In genomic region chr12:98736951-98737800, GRCm38 (mm10) we compare ENCODE assay signal across 7 mouse cellular contexts. TPM values are rescaled to one million over a fixed set of nuclear protein-coding genes. Genes with fewer than 3 reads are reported as not detected.
A peak's percentile ranks its signal among the peaks of the same experiment; 100 is the strongest.
DNase-seq lines count a peak whose midpoint lies in the region; ATAC-seq lines count a peak whose summit lies in the region.

TSS of gene Ptpn21 (minus strand) at chr12:98737405.

- no peaks in the 10 kb centered on the region for H3K36me3 ChIP-seq in forebrain, embryonic 14.5 days (ENCODE audit: control insufficient read depth, insufficient read depth, low read length)
- no peaks in the 10 kb centered on the region for H3K36me3 ChIP-seq in limb, embryonic 10.5 days
- H3K36me3 ChIP-seq in midbrain, embryonic 12.5 days = 0 out of 2 replicates have a peak, but pooled peaks cover 3% of the 10 kb centered on the region

- peak; percentile 83 for DNase-seq in NIH3T3 (ENCODE audit: low read depth)
- peak in 1 of 2 experiments; percentile 34 for DNase-seq in adrenal gland, postnatal 4 days (ENCODE audit: low spot score in 2 of 2)
- DNase-seq in forebrain, embryonic 14.5 days (ENCODE audit: low spot score) = peak; percentile 67
- DNase-seq in heart, postnatal 25 days (ENCODE audit: low spot score) = peak; percentile 62
- DNase-seq in limb, embryonic 10.5 days (ENCODE audit: low spot score) = peak; percentile 74
- DNase-seq in urinary bladder, postnatal 25 days (ENCODE audit: low spot score) = peak; percentile 71

- peaks cover 11% of the 10 kb centered on the region for H3K4me1 ChIP-seq in forebrain, embryonic 14.5 days (ENCODE audit: control insufficient read depth, insufficient read depth, low read length)
- peaks cover 28% of the 10 kb centered on the region for H3K4me1 ChIP-seq in limb, embryonic 10.5 days
- H3K4me1 ChIP-seq in midbrain, embryonic 12.5 days = peaks cover 30% of the 10 kb centered on the region

- peak; percentile 56 for ATAC-seq in forebrain, embryonic 14.5 days
- peak; percentile 63 for ATAC-seq in midbrain, embryonic 12.5 days (ENCODE audit: low FRiP score, low read depth)

- peak within 1 kb of the TSS; percentile 80 for H3K4me3 ChIP-seq in forebrain, embryonic 14.5 days (ENCODE audit: low read depth, low read length)
- peak within 1 kb of the TSS; percentile 86 for H3K4me3 ChIP-seq in limb, embryonic 10.5 days
- H3K4me3 ChIP-seq in midbrain, embryonic 12.5 days = peak within 1 kb of the TSS; percentile 92

- H3K27me3 ChIP-seq in forebrain, embryonic 14.5 days (replicated peaks; ENCODE audit: control insufficient read depth, insufficient read depth, low read length) = no peaks in the 10 kb centered on the region
- H3K27me3 ChIP-seq in limb, embryonic 10.5 days (ENCODE audit: low read depth, poor library complexity, severe bottlenecking) = peaks cover 36% of the 10 kb centered on the region
- peaks cover 10% of the 10 kb centered on the region for H3K27me3 ChIP-seq in midbrain, embryonic 12.5 days

- under 1% methylated on average over 74 of the region's 75 CpGs for WGBS in forebrain, embryonic 14.5 days
- under 1% methylated on average over 75 of the region's 75 CpGs for WGBS in limb, embryonic 10.5 days
- WGBS in midbrain, embryonic 12.5 days = under 1% methylated on average over 74 of the region's 75 CpGs

- H3K9me3 ChIP-seq in forebrain, embryonic 14.5 days (replicated peaks; ENCODE audit: control insufficient read depth, low read length) = no peaks in the 10 kb centered on the region
- H3K9me3 ChIP-seq in limb, embryonic 10.5 days (replicated peaks) = no peaks in the 10 kb centered on the region
- H3K9me3 ChIP-seq in midbrain, embryonic 12.5 days = no peaks in the 10 kb centered on the region

- peak within 1 kb of the TSS; percentile 83 for H3K9ac ChIP-seq in forebrain, embryonic 14.5 days (ENCODE audit: low read length)
- peak within 1 kb of the TSS; percentile 88 for H3K9ac ChIP-seq in midbrain, embryonic 12.5 days (replicated peaks)

- H3K4me2 ChIP-seq in forebrain, embryonic 14.5 days (ENCODE audit: low read length) = peak within 1 kb of the TSS; percentile 90
- H3K4me2 ChIP-seq in midbrain, embryonic 12.5 days (replicated peaks) = peak within 1 kb of the TSS; percentile 77

- intact Hi-C loops in heart, postnatal 25 days (cut with DNase I) = no loop called here

- peak within 1 kb of the TSS; percentile 3; the same call in 1 of the 2 replicates for H3K27ac ChIP-seq in forebrain, embryonic 14.5 days (ENCODE audit: low read depth, low read length)
- H3K27ac ChIP-seq in limb, embryonic 10.5 days = peak within 1 kb of the TSS; percentile 92
- H3K27ac ChIP-seq in midbrain, embryonic 12.5 days (replicated peaks) = peak within 1 kb of the TSS; percentile 42

RNA-seq across cellular contexts. Expression of gene Ptpn21, which starts in this region (rescaled TPM):
- total RNA-seq in adrenal gland, postnatal 4 days (2021) = 10 to 100 TPM; 25.6 to 26.5 TPM
- polyA plus RNA-seq in forebrain, embryonic 14.5 days (2014; fragmentation: Nextera tagmentation; extraction: Ambion mirVana) = 3.2 and 4.8 TPM in 2 replicates
- 10 to 100 TPM; 29.6 to 31.6 TPM for total RNA-seq in heart, postnatal 25 days (2021)
- polyA plus RNA-seq in limb, embryonic 10.5 days (2016; fragmentation: Nextera tagmentation; extraction: Ambion mirVana) = 5.1 and 6.0 TPM in 2 replicates
- 9.3 and 9.8 TPM in 2 replicates for polyA plus RNA-seq in midbrain, embryonic 12.5 days (2016; fragmentation: Nextera tagmentation; extraction: Ambion mirVana)

Comparison
In these comparisons a context has a peak if more than half of its experiments do, and no peak if none do; other contexts are left out.
1. H3K27ac ChIP-seq: peak in every context shown above with its lines; median percentile 92 in limb, embryonic 10.5 days; 42 in midbrain, embryonic 12.5 days; 3 in forebrain, embryonic 14.5 days.